Mouse (Mus musculus) left cerebral cortex, adult 2 months (tissue): ENCODE measurements around the gene Adgrg1. TPM values are rescaled to one million over a fixed set of nuclear protein-coding genes. Genes with fewer than 3 reads are reported as not detected.

Source experiments
- DNase-seq, 2 experiments: peaks; one replicate each; pipeline ENCODE4 v3.0.0; 2021 to 2022; ENCODE audit warnings: low spot score in 2 of 2, mixed read lengths in 1 of 2; ENCODE audit errors: extremely low spot score in 1 of 2
- H3K27ac ChIP-seq: fragments of 200-600 bp; 2 replicates; pipeline ENCODE4 v1.8.1; 2022
- H3K4me3 ChIP-seq: fragments of 200-600 bp; 2 replicates; pipeline ENCODE4 v1.8.1; 2022
- CTCF ChIP-seq: fragments of 200-600 bp; IDR thresholded peaks from 2 replicates; pipeline ENCODE4 v1.8.1; 2022; ENCODE audit warnings: antibody characterized with exemption, mild to moderate bottlenecking, moderate library complexity
- intact Hi-C: fragments of 180-260 bp; cut with DNase I; formaldehyde crosslinking; loops from one replicate; pipeline ENCODE4 v1.15.1; 2025
- total RNA-seq, 2 experiments: library from RNA; stranded (reverse); gene quantifications; 2 replicates each; pipeline ENCODE4 v1.2.3; 2021

Gene Adgrg1
- total RNA-seq, 2 experiments from 2014 or later, result 77.6 to 86.8 TPM

DNA sequence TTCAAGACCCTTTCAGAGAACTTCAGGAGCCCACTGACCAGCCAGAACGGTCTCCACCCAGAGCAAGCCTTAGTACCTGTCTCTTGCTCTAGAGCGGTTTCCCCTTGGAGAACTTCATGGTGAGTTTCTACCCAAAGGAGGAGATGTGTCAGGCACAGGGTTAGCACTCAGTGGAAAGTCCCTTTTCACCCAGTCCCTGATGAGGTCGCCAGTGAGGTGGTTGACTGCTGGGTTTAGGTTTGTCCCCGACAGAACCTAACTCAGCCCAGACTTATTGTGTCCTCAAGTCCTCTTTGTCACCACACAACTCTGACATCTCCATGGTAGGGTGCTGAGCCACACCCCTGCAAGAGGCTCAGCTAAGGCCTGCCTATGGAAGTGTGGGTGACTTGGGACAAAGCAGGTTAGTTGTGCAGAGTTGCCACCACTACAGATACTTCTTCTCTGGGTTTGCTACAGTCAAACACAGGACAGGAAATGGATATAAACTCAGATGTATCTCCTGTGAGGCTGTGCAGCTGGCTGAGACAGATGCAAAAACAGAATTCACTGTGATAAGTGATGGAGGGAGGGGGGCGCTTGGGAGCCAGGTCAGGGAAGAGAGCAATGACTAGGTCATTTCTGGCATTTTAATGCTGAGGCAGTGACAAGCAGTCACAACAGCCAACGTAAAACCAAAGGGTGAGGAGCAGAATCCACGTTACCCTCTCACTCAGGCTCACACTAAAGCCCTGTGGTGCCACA, 20.8 kb upstream of the Adgrg1 start:
- intact Hi-C loops, result loop anchor here (5.0 kb wide), 1 partner anchor 249 kb away; the partner anchor contains the start of gene Kifc3
- TF ChIP-seq CTCF, result no peak

DNA sequence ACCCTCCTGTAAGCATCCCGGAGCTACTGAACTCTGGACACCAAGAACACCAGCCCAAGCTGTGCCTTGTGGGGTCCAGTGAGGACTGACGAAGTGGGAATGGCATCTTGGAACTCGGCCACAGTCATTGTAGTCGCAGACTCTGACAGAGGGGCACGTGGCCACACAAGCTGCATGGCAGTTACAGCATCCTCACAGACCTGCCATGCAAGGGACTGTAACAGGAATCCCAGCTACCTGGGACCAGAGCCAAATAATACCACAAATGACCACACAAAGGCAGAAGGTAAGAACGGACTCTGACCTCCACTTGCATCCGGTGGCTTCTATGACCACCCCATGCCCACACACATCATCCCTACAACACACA, 20.2 kb upstream of the Adgrg1 start:
- H3K4me3 ChIP-seq, result no peak overlapping the region
- no peak for DNase-seq
- intact Hi-C loops, result loop anchor here (5.0 kb wide), 1 partner anchor 248 kb away; the partner anchor contains the start of gene Kifc3
- no peak for TF ChIP-seq CTCF
- no peak overlapping the region for H3K27ac ChIP-seq

More for the DNA sequence above, 20.8 kb upstream of the Adgrg1 start:
- no peak overlapping the region for H3K27ac ChIP-seq
- H3K4me3 ChIP-seq, result no peak overlapping the region
- no peak for DNase-seq

DNA sequence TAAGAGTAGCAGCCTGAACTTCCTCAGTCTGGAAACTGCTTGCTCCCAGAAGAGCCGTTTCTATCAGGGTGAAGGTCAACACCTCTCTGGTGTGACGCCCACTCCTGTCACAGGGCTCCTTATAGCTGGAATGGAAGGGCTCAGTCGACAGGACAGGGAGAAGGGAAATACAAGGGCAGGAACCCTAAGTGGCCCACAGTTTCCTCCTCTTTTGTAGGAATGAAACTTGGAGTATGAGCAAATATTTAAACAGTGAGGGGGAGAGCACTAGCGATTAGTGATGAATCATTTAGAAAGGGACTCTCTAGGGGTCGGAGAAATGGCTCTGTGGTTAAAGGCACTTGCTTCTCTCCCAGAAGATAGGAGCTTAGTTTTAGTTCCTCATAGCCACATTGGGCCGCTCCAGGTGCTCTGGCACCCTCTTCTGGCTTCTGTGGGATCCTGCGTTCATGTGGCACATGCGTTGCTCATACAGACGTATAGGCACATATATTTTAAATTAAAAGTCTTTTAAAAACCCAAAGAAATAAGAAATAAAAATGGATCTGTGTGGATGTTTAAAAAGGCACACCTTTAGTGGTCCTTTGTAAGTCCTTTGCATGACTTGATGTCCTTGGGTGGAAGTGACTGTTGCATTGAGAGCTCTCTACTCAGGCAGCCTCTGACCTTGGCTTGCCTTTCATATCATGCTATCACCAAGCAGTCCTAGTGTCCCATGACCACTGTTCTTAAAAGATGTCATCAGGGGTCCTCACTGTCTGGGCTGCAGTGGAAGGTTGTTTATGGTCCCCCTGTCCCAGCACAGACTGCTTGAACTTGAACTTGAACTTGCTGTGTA, 19.4 kb upstream of the Adgrg1 start:
- peak in 1 of 2 experiments; percentile 28 for DNase-seq
- TF ChIP-seq CTCF, result peak; percentile 68
- intact Hi-C loops, result loop anchor here (5.0 kb wide), 1 partner anchor 247 kb away; the partner anchor contains the start of gene Kifc3
- no peak overlapping the region for H3K27ac ChIP-seq
- no peak overlapping the region for H3K4me3 ChIP-seq

DNA sequence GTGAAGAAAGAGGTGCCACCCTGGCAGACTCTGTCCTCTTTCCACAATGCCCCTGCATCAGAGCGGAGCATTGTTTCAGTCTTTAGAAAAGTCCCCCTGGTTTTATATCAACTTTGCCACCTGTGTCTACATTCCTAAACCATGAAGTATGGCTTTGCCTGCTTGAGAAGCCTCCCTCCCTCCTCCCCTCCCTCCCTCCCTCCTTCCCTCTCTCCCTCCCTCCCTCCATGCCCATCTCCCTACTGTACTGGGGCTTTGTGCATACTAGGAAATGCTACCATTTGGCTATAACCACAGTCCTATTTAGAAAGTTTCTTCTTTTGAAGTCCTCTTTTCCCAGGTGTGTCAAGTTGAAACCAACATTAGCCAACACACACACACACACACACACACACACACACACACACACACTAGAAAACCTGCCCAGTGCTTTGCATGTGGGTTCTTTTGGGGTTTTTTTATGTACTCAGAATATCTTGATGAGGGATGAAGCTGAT, 18.4 kb upstream of the Adgrg1 start:
- Histone ChIP-seq H3K27ac (no peak overlapping the region), H3K4me3 (no peak overlapping the region)
- no peak for TF ChIP-seq CTCF
- intact Hi-C loops, result no loop called here
- DNase-seq, result no peak

DNA sequence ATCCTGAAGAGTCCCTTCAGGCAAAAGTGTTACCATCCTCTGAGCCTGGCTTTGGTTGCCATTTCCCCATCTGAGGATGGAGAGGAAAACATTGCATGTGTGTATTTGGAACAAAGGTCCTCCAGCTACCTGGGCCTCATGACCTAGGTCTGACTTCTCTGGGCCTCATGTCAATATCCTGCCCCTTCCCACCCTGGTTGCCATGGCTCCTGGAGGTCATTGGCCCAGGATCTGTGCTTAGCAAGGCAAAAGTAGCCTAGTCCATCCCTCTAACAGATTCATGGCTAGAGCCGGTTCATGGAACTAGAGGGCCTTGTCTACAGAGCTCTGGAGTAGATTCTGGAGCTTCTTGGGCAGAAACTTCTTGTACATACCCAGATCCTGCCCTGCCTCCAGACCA, 12.3 kb upstream of the Adgrg1 start:
- Histone ChIP-seq H3K27ac (no peak overlapping the region), H3K4me3 (no peak overlapping the region)
- intact Hi-C loops, result no loop called here
- TF ChIP-seq CTCF, result no peak
- no peak for DNase-seq

DNA sequence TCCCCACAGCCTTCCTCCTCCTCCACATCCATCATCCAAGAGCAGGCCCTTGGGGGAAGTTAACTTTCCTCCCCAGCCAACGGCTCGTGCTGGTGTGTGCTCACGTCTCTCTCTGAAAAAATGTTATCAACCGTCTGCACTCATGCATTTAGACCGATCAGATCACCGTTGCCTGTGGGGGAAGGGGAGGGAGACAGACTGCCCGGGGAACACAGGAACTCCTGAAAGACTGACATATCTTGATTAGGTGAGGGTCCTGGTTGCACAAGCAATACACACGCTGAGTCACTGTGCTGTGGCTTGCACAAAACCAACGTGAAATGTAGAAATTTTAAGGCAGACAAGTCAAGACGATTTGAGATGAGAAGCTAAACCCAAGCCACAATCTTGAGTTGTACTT, 9.7 kb upstream of the Adgrg1 start:
- no peak overlapping the region for H3K27ac ChIP-seq
- no peak for DNase-seq

DNA sequence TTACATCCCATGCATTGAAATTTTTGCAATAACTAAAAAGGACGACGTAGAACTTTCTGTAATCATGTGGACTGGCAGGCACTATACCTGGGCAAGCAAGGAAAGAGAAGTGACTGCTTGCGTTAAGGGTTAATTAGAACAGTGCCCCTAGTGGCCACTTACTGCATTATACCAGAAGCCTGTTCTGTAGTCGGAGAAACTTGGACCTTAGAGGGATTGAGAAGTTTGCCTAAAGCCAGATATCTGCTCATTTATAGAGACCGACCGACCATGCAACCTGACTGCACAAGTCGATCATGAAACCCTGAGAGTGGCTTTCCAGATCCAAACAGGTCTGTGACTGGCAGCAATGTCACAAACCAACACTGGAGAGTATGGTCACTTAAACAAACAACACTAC, 8.0 kb upstream of the Adgrg1 start:
- Histone ChIP-seq H3K4me3 (no peak overlapping the region), H3K27ac (peak overlapping the region; percentile 53; the same call in 1 of the 2 replicates)
- DNase-seq, result no peak
- intact Hi-C loops, result no loop called here
- TF ChIP-seq CTCF, result peak; percentile 90

More for the DNA sequence above, 9.7 kb upstream of the Adgrg1 start:
- intact Hi-C loops, result no loop called here
- H3K4me3 ChIP-seq, result no peak overlapping the region
- TF ChIP-seq CTCF, result no peak

DNA sequence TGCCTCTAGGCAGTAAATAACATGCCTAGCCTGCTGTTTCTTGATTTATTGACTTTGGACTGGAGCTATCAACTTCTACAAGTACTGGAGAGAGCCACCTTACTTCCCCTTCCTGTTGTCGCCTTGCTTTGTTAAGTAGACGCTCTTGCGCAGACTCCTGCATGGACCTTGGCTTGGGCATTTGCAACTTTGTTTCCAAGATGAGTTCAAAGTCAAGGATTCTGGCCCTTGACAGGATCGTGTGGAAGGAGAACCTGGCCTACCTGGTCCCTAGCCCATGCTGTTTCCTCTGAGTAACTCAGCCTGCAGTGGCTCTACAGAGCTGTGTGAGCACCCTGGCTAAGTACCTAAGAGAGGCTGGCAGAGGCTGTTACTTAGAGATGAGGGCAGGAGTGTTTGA, 7.5 kb upstream of the Adgrg1 start:
- intact Hi-C loops, result no loop called here
- TF ChIP-seq CTCF, result no peak
- no peak for DNase-seq
- H3K27ac ChIP-seq, result peak overlapping the region; percentile 15; the same call in 1 of the 2 replicates
- no peak overlapping the region for H3K4me3 ChIP-seq

DNA sequence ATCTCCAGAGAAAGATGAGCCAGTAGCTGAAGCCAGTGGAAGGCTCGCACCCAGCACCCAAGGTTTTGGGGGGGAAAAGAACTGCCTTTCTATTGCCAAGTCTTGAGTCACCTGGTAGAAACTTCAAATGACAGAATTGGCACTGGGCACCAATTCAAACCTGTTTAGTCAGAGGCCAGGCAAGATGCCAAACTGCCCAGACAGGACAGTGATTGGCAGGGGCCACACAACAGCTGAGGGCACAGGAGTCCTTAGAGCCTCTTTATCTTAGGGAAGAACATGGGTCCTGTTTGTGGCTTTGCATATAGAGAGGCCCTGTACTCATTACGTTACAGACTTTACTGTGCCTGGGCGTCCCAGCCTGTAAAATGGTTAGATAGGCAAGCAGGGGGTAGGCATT, 7.0 kb upstream of the Adgrg1 start:
- H3K27ac ChIP-seq, result peak overlapping the region; percentile 15; the same call in 1 of the 2 replicates
- intact Hi-C loops, result no loop called here
- DNase-seq, result no peak
- no peak for TF ChIP-seq CTCF
- no peak overlapping the region for H3K4me3 ChIP-seq

DNA sequence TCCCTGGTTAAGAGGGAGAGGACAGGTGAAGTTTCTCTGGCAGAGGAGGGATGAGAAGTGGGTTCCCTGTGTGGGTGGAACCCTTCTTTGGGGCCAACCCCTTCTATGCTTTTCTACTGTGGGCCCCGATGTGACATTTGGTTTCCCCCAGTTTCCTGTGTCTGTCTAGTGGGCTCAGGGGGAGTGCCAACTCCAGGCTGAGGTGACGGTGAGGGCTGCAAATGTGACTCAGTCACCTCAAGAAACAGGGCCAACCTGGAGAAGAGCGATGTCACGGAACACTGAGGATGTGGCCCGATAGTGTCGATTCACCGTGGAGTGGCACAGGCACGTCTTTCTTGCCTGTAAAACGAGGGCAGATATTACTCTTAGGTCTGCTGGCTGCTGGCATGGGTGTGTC, 1.3 kb upstream of the Adgrg1 start:
- no peak overlapping the region for H3K27ac ChIP-seq
- intact Hi-C loops, result no loop called here

DNA sequence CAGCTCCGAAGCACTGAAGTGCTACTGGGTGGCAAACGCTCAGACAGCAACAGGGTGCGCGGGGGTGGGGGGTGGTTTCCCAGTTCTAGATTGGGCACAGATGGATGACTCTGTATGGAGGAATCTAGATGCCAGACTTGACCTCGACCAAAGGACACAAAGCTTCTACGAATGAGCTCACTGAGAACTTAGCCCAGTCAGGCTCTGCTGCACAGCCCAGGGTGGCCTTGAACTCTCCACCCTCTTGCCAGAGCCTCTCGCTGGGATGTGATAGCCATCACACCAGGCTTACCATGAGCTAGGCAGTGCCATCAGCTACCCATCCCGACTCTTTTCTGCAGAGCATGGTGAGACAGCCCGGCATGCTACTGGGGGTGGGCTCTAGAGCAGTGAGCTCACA, 765 bp upstream of the Adgrg1 start:
- DNase-seq, result no peak
- TF ChIP-seq CTCF, result no peak
- H3K27ac ChIP-seq, result no peak overlapping the region
- no peak overlapping the region for H3K4me3 ChIP-seq
- intact Hi-C loops, result no loop called here

More for the DNA sequence above, 1.3 kb upstream of the Adgrg1 start:
- no peak for TF ChIP-seq CTCF
- DNase-seq, result no peak
- H3K4me3 ChIP-seq, result no peak overlapping the region
